Mouse (Mus musculus): ENCODE data around the gene C130074G19Rik.

GRCm38 (mm10) chr1:184827175-184827701 is 55.8 kb downstream of the C130074G19Rik start:
- TF ChIP-seq CTCF (IDR thresholded peaks at IDR 0.05; ENCODE audit: control insufficient read depth, insufficient read depth, insufficient replicate concordance, low read depth, low read length): no peak
- no peak for TF ChIP-seq POLR2A (IDR thresholded peaks at IDR 0.05; ENCODE audit: control insufficient read depth, low read depth, low read length)
